Comparison of ENCODE assay signal across 9 mouse cellular contexts in the genomic region with DNA sequence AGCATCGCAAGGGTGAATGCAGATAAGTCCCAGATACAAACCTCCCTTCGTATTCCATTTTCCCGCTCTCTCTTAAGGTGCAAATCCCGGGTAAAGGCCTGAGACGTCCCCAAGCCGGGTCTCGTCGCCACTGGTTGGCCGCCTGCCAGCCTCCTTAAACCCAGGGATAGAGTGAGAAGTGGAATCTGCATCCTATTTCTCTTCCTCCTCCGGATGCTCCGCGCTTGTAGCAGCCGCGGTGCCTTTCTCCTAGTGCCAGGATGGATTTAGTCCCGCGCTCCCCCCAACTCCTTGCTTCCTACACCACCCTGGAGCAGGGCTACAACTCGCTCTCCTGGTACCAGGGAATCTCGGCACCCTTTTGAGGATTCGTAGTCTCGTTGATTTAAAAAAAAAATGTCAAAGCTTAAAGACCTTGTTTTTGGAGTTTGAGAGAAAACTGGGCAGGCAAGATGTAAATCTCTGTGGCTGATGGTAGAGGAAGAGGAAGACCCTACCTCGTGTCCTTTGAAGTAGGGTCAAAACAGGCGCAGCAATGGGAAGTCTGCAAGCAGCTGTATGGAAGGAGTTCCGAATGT. TPM values are rescaled to one million over a fixed set of nuclear protein-coding genes. Genes with fewer than 3 reads are reported as not detected.
A peak's percentile ranks its signal among the peaks of the same experiment; 100 is the strongest.
DNase-seq lines count a peak whose midpoint lies in the region; ATAC-seq and TF ChIP-seq lines count a peak whose summit lies in the region.
"Had no signal": no experiment of that assay in that cellular context is flagged by ENCODE, and none has a peak within 500 bp of the region (broad histone marks: within the 10 kb centered on the region; RNA-seq: fewer than 3 reads in every experiment).

No protein-coding gene starts in this region.

- peak overlapping the region; percentile 81 for H3K9ac ChIP-seq in hindbrain, embryonic 13.5 days
- peak overlapping the region; percentile 46 for H3K9ac ChIP-seq in limb, embryonic 15.5 days
- H3K9ac ChIP-seq in midbrain, embryonic 16.5 days (ENCODE audit: low read depth, low read length): peak overlapping the region; percentile 55

- intact Hi-C loops in left cerebral cortex, adult 2 months (cut with DNase I): loop anchor here (2.0 to 5.0 kb wide), 2 partner anchors 28 to 106 kb away; no protein-coding TSS in a partner anchor

- peak overlapping the region; percentile 69 for H3K4me3 ChIP-seq in left cerebral cortex, adult 2 months
- peak overlapping the region; percentile 62 for H3K4me3 ChIP-seq in hindbrain, embryonic 13.5 days
- H3K4me3 ChIP-seq in limb, embryonic 15.5 days: peak overlapping the region; percentile 66
- peak overlapping the region; percentile 61 for H3K4me3 ChIP-seq in midbrain, embryonic 16.5 days (ENCODE audit: low read depth, low read length)

- H3K36me3 ChIP-seq in hindbrain, embryonic 13.5 days: no peaks in the 10 kb centered on the region
- H3K36me3 ChIP-seq in limb, embryonic 15.5 days: no peaks in the 10 kb centered on the region
- no peaks in the 10 kb centered on the region for H3K36me3 ChIP-seq in midbrain, embryonic 16.5 days (ENCODE audit: control insufficient read depth, insufficient read depth, low read length)

- no peaks in the 10 kb centered on the region for H3K9me3 ChIP-seq in hindbrain, embryonic 13.5 days
- no peaks in the 10 kb centered on the region for H3K9me3 ChIP-seq in limb, embryonic 15.5 days
- H3K9me3 ChIP-seq in midbrain, embryonic 16.5 days (replicated peaks; ENCODE audit: control insufficient read depth, low read length, poor library complexity, severe bottlenecking): no peaks in the 10 kb centered on the region

- H3K4me1 ChIP-seq in hindbrain, embryonic 13.5 days (replicated peaks): peaks cover 28% of the 10 kb centered on the region
- H3K4me1 ChIP-seq in limb, embryonic 15.5 days: peaks cover 30% of the 10 kb centered on the region
- peaks cover 17% of the 10 kb centered on the region for H3K4me1 ChIP-seq in midbrain, embryonic 16.5 days (ENCODE audit: control insufficient read depth, insufficient read depth, low read length)

- peak in 1 of 2 experiments; percentile 60 for DNase-seq in left cerebral cortex, adult 2 months (ENCODE audit: extremely low spot score in 1 of 2, low spot score in 2 of 2)
- no peak for DNase-seq in left cerebral cortex, adult 11 months (ENCODE audit: low spot score)
- peak; percentile 76 for DNase-seq in cerebellum, adult 11-12 months
- DNase-seq in frontal cortex, postnatal 14 days (ENCODE audit: low spot score in 2 of 2): peak; percentile 44 to 55
- DNase-seq in Muller cell, postnatal 12 days (ENCODE audit: inconsistent ontology term): no peak

- TF ChIP-seq CTCF in left cerebral cortex, adult 2 months (IDR thresholded peaks at IDR 0.05): no peak

- under 1% methylated on average over 23 of the region's 23 CpGs for WGBS in hindbrain, embryonic 13.5 days
- WGBS in limb, embryonic 15.5 days: under 1% methylated on average over 23 of the region's 23 CpGs
- WGBS in midbrain, embryonic 16.5 days: 0% methylated on average over 23 of the region's 23 CpGs

- H3K27me3 ChIP-seq in hindbrain, embryonic 13.5 days: peaks cover 38% of the 10 kb centered on the region
- H3K27me3 ChIP-seq in limb, embryonic 15.5 days: peaks cover 41% of the 10 kb centered on the region
- peaks cover 9% of the 10 kb centered on the region for H3K27me3 ChIP-seq in midbrain, embryonic 16.5 days (ENCODE audit: control insufficient read depth, insufficient read depth, low read depth, low read length)

- H3K4me2 ChIP-seq in hindbrain, embryonic 13.5 days: peak overlapping the region; percentile 84
- peak overlapping the region; percentile 85 for H3K4me2 ChIP-seq in limb, embryonic 15.5 days
- H3K4me2 ChIP-seq in midbrain, embryonic 16.5 days (ENCODE audit: low read length): peak overlapping the region; percentile 76

- peak; percentile 80 for ATAC-seq in hindbrain, embryonic 13.5 days (ENCODE audit: low FRiP score)
- ATAC-seq in limb, embryonic 15.5 days (ENCODE audit: insufficient number of reproducible peaks, low FRiP score, low TSS enrichment, low read depth): no peak
- peak; percentile 71 for ATAC-seq in midbrain, embryonic 16.5 days

- H3K27ac ChIP-seq in left cerebral cortex, adult 2 months: peak overlapping the region; percentile 93
- peak overlapping the region; percentile 87 for H3K27ac ChIP-seq in hindbrain, embryonic 13.5 days
- peak overlapping the region; percentile 68 for H3K27ac ChIP-seq in limb, embryonic 15.5 days
- H3K27ac ChIP-seq in midbrain, embryonic 16.5 days (ENCODE audit: low read length): peak overlapping the region; percentile 70

RNA-seq across cellular contexts. Expression of a gene that starts 0.5 kb away (rescaled TPM):
- 10 to 100 TPM; 69.2 to 78.7 TPM for total RNA-seq in left cerebral cortex, adult 2 months (2021)
- polyA plus RNA-seq in hindbrain, embryonic 13.5 days (2015; fragmentation: Nextera tagmentation; extraction: Ambion mirVana): 31.7 and 31.9 TPM in 2 replicates
- 33.7 and 34.7 TPM in 2 replicates for polyA plus RNA-seq in limb, embryonic 15.5 days (2015; fragmentation: Nextera tagmentation; extraction: Ambion mirVana)
- polyA plus RNA-seq in midbrain, embryonic 16.5 days (2015; fragmentation: Nextera tagmentation; extraction: Ambion mirVana): 42.8 and 42.9 TPM in 2 replicates

RNA-seq across cellular contexts. Expression of a gene that starts 8.8 kb away (rescaled TPM):
- total RNA-seq in left cerebral cortex, adult 2 months (2021): under 1 TPM in 1 of 2 experiments, not detected in 1; 0.07 TPM
- 0.04 and 0.10 TPM in 2 replicates for polyA plus RNA-seq in hindbrain, embryonic 13.5 days (2015; fragmentation: Nextera tagmentation; extraction: Ambion mirVana)
- 6.7 and 7.0 TPM in 2 replicates for polyA plus RNA-seq in limb, embryonic 15.5 days (2015; fragmentation: Nextera tagmentation; extraction: Ambion mirVana)
- 0.04 and 0.07 TPM in 2 replicates for polyA plus RNA-seq in midbrain, embryonic 16.5 days (2015; fragmentation: Nextera tagmentation; extraction: Ambion mirVana)
- total RNA-seq: layer of hippocampus, postnatal 14 days had no signal

RNA-seq across cellular contexts. Expression of a gene that starts 46.1 kb away (rescaled TPM):
- total RNA-seq in left cerebral cortex, adult 2 months (2021): not detected
- polyA plus RNA-seq in hindbrain, embryonic 13.5 days (2015; fragmentation: Nextera tagmentation; extraction: Ambion mirVana): 0.26 and 1.0 TPM in 2 replicates
- polyA plus RNA-seq in limb, embryonic 15.5 days (2015; fragmentation: Nextera tagmentation; extraction: Ambion mirVana): not detected in 2 replicates
- polyA plus RNA-seq in midbrain, embryonic 16.5 days (2015; fragmentation: Nextera tagmentation; extraction: Ambion mirVana): 0.48 and 0.99 TPM in 2 replicates
- total RNA-seq: layer of hippocampus, postnatal 14 days had no signal

Comparison
In these comparisons a context has a peak if more than half of its experiments do, and no peak if none do; other contexts are left out.
1. DNase-seq: peak in cerebellum, adult 11-12 months (single experiment) and frontal cortex, postnatal 14 days (2 of 2); none in left cerebral cortex, adult 11 months (single experiment) and Muller cell, postnatal 12 days (single experiment).
2. Peak in every context shown above with its lines, with median percentiles within 50 percentile points of each other: H3K27ac ChIP-seq, H3K4me3 ChIP-seq, H3K4me2 ChIP-seq and H3K9ac ChIP-seq.